Mouse (Mus musculus): ENCODE data around the gene Ppp2r5b.

DNA sequence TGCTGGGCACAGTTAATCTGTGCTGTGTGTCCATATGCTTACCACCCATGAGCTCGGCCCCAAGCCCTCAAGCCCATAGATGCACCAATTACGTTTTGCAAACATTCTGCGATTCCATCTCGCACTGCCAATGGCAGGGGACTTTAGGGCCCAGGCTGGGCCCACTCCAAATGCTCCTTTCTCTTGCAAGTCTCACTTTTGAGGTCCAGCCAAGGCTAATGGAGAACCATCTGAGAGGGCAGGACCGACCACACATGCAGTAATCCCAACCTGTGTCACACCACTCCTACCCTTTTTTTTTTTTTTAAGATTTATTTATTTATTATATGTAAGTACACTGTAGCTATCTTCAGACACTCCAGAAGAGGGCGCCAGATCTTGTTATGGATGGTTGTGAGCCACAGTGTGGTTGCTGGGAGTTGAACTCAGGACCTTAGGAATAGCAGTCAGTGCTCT is 30.1 kb upstream of the Ppp2r5b start:
- TF ChIP-seq CTCF (conservative IDR thresholded peaks at IDR 0.05; ENCODE audit: insufficient read depth, insufficient read length, low read depth, low read length), result no peak; the same call in 1 of the 2 replicates
- no peak for TF ChIP-seq POLR2A (IDR thresholded peaks at IDR 0.05; ENCODE audit: low read depth, low read length)

Measured in kidney, adult 2 months (tissue).